Mouse (Mus musculus) olfactory bulb, adult 2 months (tissue): ENCODE data around the gene Glrx5.

Experiments used
- CTCF ChIP-seq: fragments of 200-500 bp; IDR thresholded peaks from 2 replicates; pipeline ENCODE4 v1.5.1; 2012; ENCODE audit warnings: low read depth, mild to moderate bottlenecking, low read length, moderate library complexity; ENCODE audit not compliant: insufficient read depth
- POLR2A ChIP-seq: fragments of 200-500 bp; IDR thresholded peaks from 2 replicates; pipeline ENCODE4 v1.6.1; 2012; ENCODE audit warnings: mild to moderate bottlenecking, low read depth, low read length, moderate library complexity; ENCODE audit not compliant: insufficient read depth

- TF ChIP-seq CTCF (no peak), POLR2A (no peak)
Observed at GRCm38 (mm10) chr12:105054041-105054440, 21.6 kb downstream of the Glrx5 start.
